Mouse (Mus musculus) NIH3T3 (cell line): ENCODE results near the gene Bcl2l1.

Source experiments
- DNase-seq: peaks from one replicate; pipeline ENCODE4 v3.0.0-alpha.2; 2012; ENCODE audit warnings: low read depth

Gene Bcl2l1

GRCm38 (mm10) chr2:152803081-152803480 is 28.4 kb downstream of the Bcl2l1 start:
- no peak for DNase-seq

DNA sequence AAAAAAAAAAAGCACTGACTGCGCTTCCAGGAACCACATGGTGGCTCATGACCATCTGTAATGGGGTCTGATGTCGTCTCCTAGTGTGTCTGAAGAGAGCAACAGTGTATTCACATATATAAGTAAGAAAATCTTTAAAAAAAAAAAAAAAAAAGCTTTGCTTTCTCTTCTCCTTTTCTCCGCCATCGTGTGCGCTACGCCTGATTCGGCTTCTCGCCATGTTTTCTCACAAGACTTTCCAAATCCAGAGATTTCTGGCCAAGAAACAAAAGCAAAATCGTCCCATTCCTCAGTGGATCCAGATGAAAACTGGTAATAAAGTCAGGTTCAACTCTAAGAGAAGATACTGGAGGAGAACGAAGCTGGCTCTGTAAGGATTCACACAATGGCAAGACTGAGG is 29.2 kb downstream of the Bcl2l1 start:
- no peak for DNase-seq

DNA sequence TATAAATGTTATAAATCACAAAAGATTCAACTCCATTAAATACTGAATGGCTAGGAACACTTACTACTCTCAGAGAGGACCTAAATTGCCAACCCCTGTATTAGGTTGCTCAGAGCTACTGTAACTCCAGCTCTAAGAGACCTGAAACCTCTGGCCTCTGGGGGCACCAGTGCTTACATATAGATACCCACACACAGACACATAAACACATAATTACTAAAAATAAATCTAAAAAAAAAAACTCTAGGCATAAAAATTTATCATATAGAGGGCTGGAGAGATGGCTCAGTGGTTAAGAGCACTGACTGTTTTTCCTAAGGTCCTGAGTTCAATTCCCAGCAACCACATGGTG is 30.8 kb downstream of the Bcl2l1 start:
- no peak for DNase-seq

GRCm38 (mm10) chr2:152799954-152800761 is 31.4 kb downstream of the Bcl2l1 start:
- no peak for DNase-seq

DNA sequence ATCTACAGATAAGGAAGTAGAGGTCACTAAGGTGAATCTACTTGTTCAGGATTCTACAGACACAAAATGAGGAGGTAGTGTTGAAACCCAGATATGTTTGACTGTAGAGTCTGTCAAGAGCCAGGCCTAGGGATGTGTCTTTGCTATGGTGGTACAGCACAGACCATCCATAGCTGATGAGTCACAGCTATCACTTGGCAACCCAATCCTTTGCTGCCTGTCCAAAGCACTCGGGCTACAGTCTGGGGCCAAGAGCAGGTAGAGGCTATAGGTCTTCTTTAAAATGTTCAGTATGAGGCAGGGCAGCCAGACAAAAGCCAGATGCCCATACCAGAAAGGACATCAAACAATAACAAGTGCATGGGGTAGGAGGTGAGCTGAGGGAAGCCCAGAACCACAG is 33.9 kb downstream of the Bcl2l1 start:
- DNase-seq, result no peak

DNA sequence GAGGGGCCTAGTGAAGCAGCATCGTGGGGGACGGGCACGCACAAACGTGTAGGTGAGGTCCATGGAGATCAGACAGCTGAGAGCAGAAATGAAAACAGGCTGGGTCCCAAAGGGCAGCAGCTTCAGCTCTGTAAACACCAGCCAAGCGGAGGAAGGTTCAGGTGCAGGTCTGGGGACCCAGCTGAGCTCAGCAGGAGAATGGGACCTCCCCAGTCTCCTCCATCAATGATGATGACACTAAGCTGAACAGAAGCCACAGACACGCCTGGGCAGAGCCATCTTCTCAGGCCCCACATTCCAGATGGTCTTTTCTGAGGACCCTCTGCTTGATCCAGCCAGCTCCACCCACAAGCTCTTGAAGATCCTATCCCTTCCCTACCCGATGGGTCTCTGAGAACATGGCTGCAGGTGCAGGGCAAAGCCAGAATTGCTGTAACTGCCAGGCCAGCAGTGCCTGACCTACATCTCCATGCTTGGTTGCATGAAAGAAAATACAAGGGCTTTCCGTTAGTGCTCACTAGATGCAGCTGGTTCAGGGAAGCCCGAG is 37.2 kb downstream of the Bcl2l1 start:
- DNase-seq, result no peak

DNA sequence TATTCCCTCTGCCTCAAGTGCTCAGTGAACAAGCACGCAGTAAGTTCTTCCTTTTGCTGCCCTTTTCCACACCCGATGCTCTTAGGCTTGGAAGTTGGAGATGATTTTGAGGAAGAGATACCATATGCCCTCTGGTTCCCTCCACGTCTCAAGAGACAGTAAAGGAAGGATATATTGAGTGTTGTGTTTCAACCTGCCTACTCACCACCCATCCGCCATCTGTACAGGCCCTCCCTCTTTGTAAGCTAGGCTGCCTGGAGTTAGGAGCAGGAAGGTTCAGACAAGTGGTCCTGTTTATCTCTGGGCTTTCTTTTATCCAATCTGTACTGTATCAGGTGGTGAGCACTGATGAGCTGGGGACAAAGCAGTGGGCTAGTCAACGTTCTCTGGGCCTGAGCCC is 38.1 kb downstream of the Bcl2l1 start:
- no peak for DNase-seq

GRCm38 (mm10) chr2:152792461-152792860 is 39.1 kb downstream of the Bcl2l1 start:
- DNase-seq, result peak; percentile 89

- no peak for DNase-seq
Measured at GRCm38 (mm10) chr2:152789591-152789999, 41.9 kb downstream of the Bcl2l1 start.

- no peak for DNase-seq
Measured at GRCm38 (mm10) chr2:152788892-152789421, 42.6 kb downstream of the Bcl2l1 start.

DNA sequence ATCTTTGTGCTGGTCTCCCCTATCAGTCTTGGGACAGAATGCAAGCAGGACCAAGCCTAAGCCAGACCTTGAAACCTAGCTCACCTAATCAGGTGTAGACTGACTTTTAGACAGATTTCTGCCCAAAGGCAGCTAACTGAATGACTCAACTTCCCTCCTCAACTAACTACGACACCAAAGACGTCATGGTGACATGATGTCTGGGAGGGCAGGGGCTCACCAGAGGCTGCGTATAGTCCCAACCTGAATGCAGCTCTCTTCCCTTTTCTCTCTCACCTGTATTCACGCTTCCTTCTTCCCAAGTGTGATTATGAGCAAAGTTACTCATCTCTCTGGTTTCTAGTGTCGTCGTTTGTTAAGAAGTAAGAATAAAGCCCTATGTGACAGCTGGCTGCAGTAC is 44.0 kb downstream of the Bcl2l1 start:
- DNase-seq, result no peak

DNA sequence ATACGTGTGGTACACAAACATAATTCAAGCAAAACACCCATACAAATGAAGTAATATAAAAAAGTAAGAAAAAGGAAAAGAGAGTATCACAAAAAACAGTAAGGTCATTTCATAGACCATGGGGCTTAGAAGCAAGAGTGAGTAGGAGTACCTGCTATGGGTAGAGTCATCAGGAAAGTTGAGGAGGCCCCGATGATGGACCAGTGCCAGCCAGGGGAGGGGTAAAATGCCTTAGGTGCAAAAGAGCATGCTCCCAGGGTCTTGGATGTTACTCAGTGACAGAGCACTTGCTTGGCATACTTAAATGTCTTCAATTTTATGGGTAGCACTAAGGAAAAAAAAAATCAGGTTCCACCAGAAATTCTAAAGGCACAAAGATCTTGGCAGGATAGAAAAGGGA is 44.4 kb downstream of the Bcl2l1 start:
- DNase-seq, result no peak

DNA sequence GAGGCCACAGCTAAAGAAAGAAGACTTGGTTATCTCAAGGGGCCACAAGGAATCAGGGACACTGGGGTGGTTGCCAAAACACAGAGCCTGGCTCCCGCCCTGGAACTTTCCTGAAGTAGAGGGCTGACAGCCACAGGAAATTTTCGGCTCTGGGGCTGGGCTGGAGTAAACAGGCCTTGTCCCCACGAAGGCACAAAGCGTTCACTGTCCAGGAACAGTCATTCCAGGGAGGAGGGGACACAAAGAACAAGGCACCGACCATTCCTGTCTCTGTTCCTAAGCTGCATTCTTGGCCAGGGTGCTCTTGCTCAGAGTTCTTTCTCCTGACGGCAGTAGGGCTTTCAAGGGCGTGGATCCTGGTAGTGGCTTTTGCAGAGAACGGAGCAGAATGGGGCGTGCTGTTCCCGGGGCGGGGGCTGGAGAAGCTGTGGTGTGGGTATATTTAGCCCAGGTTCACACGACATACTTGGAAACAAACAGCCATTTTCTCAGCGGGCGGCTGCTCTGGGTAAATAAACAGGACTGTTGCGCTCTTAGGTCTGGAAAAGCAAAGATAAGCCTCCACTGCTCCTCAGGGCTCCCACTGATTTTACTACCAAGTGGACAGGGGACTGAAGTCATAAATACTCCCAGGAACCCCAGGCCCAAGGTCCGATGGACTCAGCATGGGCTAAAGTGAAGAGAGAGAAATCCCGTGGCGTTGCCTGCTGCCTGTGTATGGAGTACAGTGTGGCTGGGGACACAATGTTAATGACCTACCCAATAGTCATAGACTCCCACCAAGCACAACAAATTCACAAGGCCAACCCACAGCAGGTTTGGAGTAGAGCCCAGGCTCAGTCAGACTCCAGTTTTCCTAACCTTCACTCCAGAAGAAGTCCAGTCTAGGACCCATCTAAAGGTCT is 45.8 kb downstream of the Bcl2l1 start:
- no peak for DNase-seq

GRCm38 (mm10) chr2:152784640-152785039 is 46.9 kb downstream of the Bcl2l1 start:
- DNase-seq, result no peak

DNA sequence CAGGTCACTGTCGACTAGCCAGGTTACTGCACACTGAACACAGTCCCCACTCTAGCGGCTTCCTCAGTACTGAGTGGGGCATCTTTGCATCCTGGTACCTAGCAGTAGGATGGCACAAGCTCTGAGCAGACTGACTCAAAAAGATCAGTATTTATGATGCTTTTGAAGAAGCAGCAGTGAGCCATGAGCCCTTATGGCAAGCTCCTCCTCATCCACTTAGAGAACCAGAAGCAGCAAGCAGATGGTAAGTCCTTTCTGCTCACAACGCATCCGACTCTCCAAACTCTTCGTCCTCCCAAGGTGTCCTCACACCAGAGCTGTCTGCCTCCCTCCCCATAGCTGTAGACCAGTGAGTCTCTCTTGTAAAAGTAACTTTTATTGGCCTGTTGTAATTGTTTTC is 48.3 kb downstream of the Bcl2l1 start:
- DNase-seq, result no peak

DNA sequence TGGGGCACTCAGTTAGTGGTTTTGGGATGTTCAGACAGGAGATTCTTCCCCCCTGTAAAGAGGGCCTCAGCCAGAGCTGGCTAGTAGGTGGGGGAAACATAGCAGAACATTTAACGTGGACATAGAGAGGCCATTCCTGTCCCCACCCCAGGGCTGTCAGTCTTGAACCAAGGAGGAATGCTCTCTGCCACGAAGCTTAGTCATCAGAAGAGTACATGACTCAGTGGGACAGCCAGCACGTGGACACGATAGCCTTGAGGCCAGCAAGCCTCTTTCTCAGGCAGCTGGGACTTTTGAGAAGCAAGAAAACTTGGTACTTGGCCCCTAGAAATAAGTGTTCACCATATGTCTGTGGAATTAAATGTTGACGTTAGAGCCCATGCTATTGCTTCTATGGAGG is 48.9 kb downstream of the Bcl2l1 start:
- DNase-seq, result peak; percentile 62

DNA sequence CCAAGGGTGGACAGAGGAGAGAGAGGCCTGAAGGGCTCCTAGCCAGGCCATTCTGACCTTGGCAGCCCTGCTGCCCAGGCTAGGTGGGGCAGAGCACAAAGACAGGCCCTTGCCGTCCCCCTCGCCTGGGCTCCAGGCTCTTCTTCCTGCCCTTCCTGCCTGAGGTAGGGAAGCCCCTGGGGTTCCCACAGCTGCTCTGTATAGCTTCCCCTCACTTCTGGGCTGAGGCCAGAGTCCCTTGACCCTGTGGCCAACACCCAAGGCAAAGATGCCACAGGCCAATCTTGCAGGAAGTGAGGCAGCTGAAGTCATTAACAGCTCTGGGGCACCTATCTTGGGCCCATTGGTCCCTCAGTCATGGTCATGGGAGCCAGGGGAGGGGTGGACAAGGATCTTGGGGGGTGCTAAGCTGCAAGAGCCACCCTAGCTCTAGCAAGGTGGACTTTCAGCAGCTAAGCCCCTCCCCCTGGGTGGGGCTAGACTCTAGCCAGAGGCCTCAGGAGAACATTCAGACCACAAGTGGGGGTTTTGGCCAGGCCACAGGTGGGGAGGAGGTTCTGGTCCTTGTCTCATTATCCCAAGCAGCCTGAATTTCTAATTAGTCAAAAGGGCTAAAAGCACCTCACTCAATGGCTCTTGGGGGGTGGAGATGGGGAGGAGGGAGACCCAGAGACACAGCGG is 50.4 kb downstream of the Bcl2l1 start:
- no peak for DNase-seq

GRCm38 (mm10) chr2:152780466-152780865 is 51.1 kb downstream of the Bcl2l1 start:
- peak; percentile 43 for DNase-seq

DNA sequence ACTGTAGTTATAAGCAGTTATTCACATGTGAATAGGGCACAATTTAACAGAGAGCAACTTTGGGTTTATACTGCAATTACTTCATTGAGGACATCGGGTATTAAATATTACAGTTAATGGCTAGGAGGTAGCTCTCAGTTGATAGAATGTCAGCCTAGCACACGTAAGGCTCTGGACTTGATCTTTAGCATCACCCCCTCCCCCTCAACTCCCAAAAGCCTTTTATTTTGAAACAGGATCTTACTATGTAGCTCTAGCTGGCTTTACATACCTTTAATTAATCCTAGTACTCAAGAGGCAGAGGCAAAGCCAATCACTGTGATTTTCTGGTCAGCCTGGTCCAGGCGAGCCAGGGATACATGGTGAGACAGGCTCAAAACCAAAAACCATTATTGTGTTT is 54.4 kb downstream of the Bcl2l1 start:
- no peak for DNase-seq

DNA sequence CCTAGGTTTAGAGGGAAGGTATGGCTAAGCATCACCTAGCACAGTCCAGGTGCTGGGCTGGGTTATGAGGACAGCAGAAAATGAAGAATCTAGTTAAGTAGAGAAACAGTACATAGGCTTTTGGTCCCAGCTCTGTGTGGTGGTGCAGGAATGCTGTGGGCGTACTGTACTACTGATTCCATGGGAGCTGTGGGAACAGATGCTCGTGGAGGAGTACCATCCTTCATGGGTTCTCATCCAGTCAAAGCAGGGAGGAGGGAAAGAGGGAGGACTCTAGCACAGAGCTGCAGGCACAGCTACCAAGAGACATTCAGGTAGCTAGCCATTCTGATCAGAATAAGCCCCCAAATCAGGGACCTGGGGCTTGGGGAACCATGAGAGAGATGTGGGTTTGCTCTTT is 55.1 kb downstream of the Bcl2l1 start:
- DNase-seq, result no peak

DNA sequence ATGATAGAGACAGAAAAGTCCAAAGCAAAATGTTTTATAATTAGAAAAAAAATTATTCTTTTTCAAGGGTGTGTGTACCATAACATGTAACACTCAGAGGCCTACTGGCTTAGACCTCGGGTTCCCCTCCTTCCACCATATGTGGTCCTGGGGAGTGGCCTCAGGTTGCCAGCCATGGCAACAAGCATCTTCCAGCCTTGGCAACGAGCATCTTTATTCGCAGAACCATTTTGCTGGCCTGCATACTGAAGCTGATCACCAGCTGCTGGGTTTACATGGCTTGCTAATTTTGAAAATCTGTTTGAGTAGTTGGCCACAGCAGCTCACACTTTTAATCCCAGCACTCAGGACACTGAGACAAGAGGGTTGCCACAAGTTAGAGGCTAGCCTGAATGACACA is 55.5 kb downstream of the Bcl2l1 start:
- no peak for DNase-seq

GRCm38 (mm10) chr2:152775357-152775756 is 56.2 kb downstream of the Bcl2l1 start:
- no peak for DNase-seq
